Mouse (Mus musculus) CH12.LX (cell line): ENCODE data around the gene Spink2. TPM values are rescaled to one million over a fixed set of nuclear protein-coding genes. Genes with fewer than 3 reads are reported as not detected.

Experiments used
- DNase-seq: peaks from one replicate; pipeline ENCODE4 v3.0.0-alpha.2; 2013; ENCODE audit errors: extremely low read depth
- H3K27ac ChIP-seq: 2 replicates; pipeline ENCODE4 v1.5.1; 2012; ENCODE audit warnings: low read depth, mild to moderate bottlenecking, control low read depth, moderate library complexity; ENCODE audit not compliant: insufficient read depth
- H3K27me3 ChIP-seq: replicated peaks from 2 replicates; pipeline ENCODE3; 2012; ENCODE audit warnings: inconsistent platforms
- H3K36me3 ChIP-seq, 2 experiments: replicated peaks in 1 of 2; 2 replicates each; pipeline versions ENCODE3 to v1.6.1; 2012; ENCODE audit warnings: inconsistent platforms in 1 of 2, low read length in 1 of 2, mild to moderate bottlenecking in 1 of 2, mixed read lengths in 1 of 2, moderate library complexity in 1 of 2; ENCODE audit not compliant: control insufficient read depth in 1 of 2, insufficient read depth in 1 of 2
- H3K4me1 ChIP-seq, 2 experiments: 2 replicates each; pipeline ENCODE4 v1.6.1; 2012; ENCODE audit warnings: inconsistent platforms in 1 of 2, moderate library complexity in 1 of 2; ENCODE audit not compliant: insufficient read depth in 2 of 2, control insufficient read depth in 1 of 2
- H3K4me2 ChIP-seq: 2 replicates; pipeline ENCODE4 v1.6.1; 2012; ENCODE audit warnings: low read depth, mild to moderate bottlenecking, control low read depth; ENCODE audit not compliant: poor library complexity, insufficient read depth, severe bottlenecking
- H3K4me3 ChIP-seq, 3 experiments: fragments of 150-350 bp in 1 of 3; sonication (generic) in 1 of 3; replicated peaks in 1 of 3; 2 replicates each; pipeline versions ENCODE3 to v1.5.1; 2011 to 2012; ENCODE audit warnings: low read depth in 2 of 3, low read length in 2 of 3, mild to moderate bottlenecking in 2 of 3, moderate library complexity in 2 of 3, control low read depth in 1 of 3, improper control_type of control experiment in 1 of 3, inconsistent platforms in 1 of 3, mixed read lengths in 1 of 3; ENCODE audit not compliant: poor library complexity in 1 of 3
- H3K79me2 ChIP-seq: replicated peaks from 2 replicates; pipeline ENCODE4 v1.6.1; 2012; ENCODE audit warnings: mild to moderate bottlenecking, moderate library complexity; ENCODE audit not compliant: control insufficient read depth, poor library complexity, insufficient read depth, severe bottlenecking; ENCODE audit errors: extremely low read depth
- H3K9ac ChIP-seq: 2 replicates; pipeline ENCODE4 v1.6.1; 2012; ENCODE audit warnings: low read depth, mild to moderate bottlenecking, control low read depth, moderate library complexity; ENCODE audit not compliant: insufficient read depth
- H3K9me3 ChIP-seq: replicated peaks from 2 replicates; pipeline ENCODE3; 2012; ENCODE audit warnings: low read length, inconsistent platforms, mixed read lengths
- BHLHE40 ChIP-seq: IDR thresholded peaks from 2 replicates; pipeline ENCODE4 v1.6.1; 2011; ENCODE audit warnings: mild to moderate bottlenecking, low read depth, low read length, improper control_type of control experiment
- ETS1 ChIP-seq: conservative IDR thresholded peaks from 2 replicates; pipeline ENCODE4 v1.6.1; 2012; ENCODE audit warnings: low read depth, mild to moderate bottlenecking, inconsistent platforms, low read length, improper control_type of control experiment, moderate library complexity
- IRF4 ChIP-seq: IDR thresholded peaks from 2 replicates; pipeline ENCODE4 v1.6.1; 2014; ENCODE audit warnings: low read depth, mild to moderate bottlenecking, inconsistent platforms, low read length, improper control_type of control experiment
- MAFK ChIP-seq: IDR thresholded peaks from 2 replicates; pipeline ENCODE4 v1.6.1; 2011; ENCODE audit warnings: low read length, improper control_type of control experiment; ENCODE audit not compliant: insufficient replicate concordance
- MAX ChIP-seq: IDR thresholded peaks from 2 replicates; pipeline ENCODE4 v1.6.1; 2011; ENCODE audit warnings: low read length, improper control_type of control experiment
- MEF2A ChIP-seq: IDR thresholded peaks from 2 replicates; pipeline ENCODE4 v1.6.1; 2014; ENCODE audit warnings: low read depth, mild to moderate bottlenecking, inconsistent platforms, low read length, improper control_type of control experiment, borderline replicate concordance
- MYC ChIP-seq: IDR thresholded peaks from 2 replicates; pipeline ENCODE4 v1.6.1; 2011; ENCODE audit warnings: low read depth, mild to moderate bottlenecking, improper control_type of control experiment, low read length
- RAD21 ChIP-seq: IDR thresholded peaks from 2 replicates; pipeline ENCODE4 v1.6.1; 2011; ENCODE audit warnings: low read depth, mild to moderate bottlenecking, low read length, improper control_type of control experiment, moderate library complexity
- RCOR1 ChIP-seq: conservative IDR thresholded peaks from 2 replicates; pipeline ENCODE4 v1.6.1; 2012; ENCODE audit warnings: low read depth, mild to moderate bottlenecking, inconsistent platforms, low read length, improper control_type of control experiment
- SIN3A ChIP-seq: IDR thresholded peaks from 2 replicates; pipeline ENCODE4 v1.6.1; 2012; ENCODE audit warnings: low read length, improper control_type of control experiment, inconsistent platforms
- UBTF ChIP-seq: IDR thresholded peaks from 2 replicates; pipeline ENCODE4 v1.6.1; 2012; ENCODE audit warnings: low read depth, mild to moderate bottlenecking, inconsistent platforms, low read length, improper control_type of control experiment, moderate library complexity
- ZMIZ1 ChIP-seq: IDR thresholded peaks from 2 replicates; pipeline ENCODE4 v1.6.1; 2012; ENCODE audit warnings: low read depth, mild to moderate bottlenecking, inconsistent platforms, low read length, improper control_type of control experiment
- ZNF384 ChIP-seq: IDR thresholded peaks from 2 replicates; pipeline ENCODE4 v1.6.1; 2012; ENCODE audit warnings: low read depth, low read length, improper control_type of control experiment, inconsistent platforms
- dilution Hi-C: fragments of 300-500 bp; cut with MboI; formaldehyde crosslinking; loops from 2 replicates; pipeline ENCODE4 v1.14.3; 2020; ENCODE audit warnings: low sequenced_read_pairs; ENCODE audit not compliant: extremely low pct_unique_long_range_greater_than_20kb, extremely low pct_ligation_motif_present
- in situ Hi-C: fragments of 300-500 bp; cut with MboI; formaldehyde crosslinking; loops from 3 replicates; pipeline ENCODE4 v1.14.3; 2019; ENCODE audit warnings: low sequenced_read_pairs, low pct_ligation_motif_present, low pct_unique_long_range_greater_than_20kb, mixed read lengths
- polyA plus RNA-seq: library from polyadenylated mRNA; unstranded; fragments of >175 nt; gene quantifications from 2 replicates; pipeline ENCODE4 v1.2.1, GENCODE M21; 2012; ENCODE audit warnings: low read depth; ENCODE audit not compliant: insufficient read length
- total RNA-seq, 2 experiments: library from RNA; depleted of rRNA; stranded (reverse); fragments of 300-350 nt in 1 of 2; fragments of >200 nt in 1 of 2; gene quantifications; 2 replicates each; pipeline ENCODE4 v1.2.3; 2012 to 2014

Spink2 gene
- total and polyA plus RNA-seq, 3 experiments = 0.42 to 1.3 TPM; not detected in 1

- Histone ChIP-seq H3K4me3 (no peak overlapping the region), H3K4me2 (no peak overlapping the region), H3K27ac (no peak overlapping the region), H3K9me3 (no peaks in the 10 kb centered on the region), H3K4me1 (0 out of 4 replicates have a peak, but pooled peaks cover 0 to 3% of the 10 kb centered on the region in 2 experiments), H3K27me3 (no peaks in the 10 kb centered on the region), H3K79me2 (no peaks in the 10 kb centered on the region), H3K9ac (no peak overlapping the region), H3K36me3 (no peaks in the 10 kb centered on the region)
- TF ChIP-seq BHLHE40 = no peak
- no peak for TF ChIP-seq SIN3A
- TF ChIP-seq IRF4 = no peak
- no peak for TF ChIP-seq RAD21
- TF ChIP-seq MYC = no peak
- no peak for TF ChIP-seq ETS1
- no peak for TF ChIP-seq ZMIZ1
- no peak for TF ChIP-seq UBTF
- TF ChIP-seq RCOR1 = no peak
- TF ChIP-seq MEF2A = no peak
- DNase-seq = no peak
- in situ Hi-C loops (loop anchor here (5.0 kb wide), 2 partner anchors 35 to 80 kb away; no protein-coding TSS in a partner anchor), dilution Hi-C loops (no loop called here)
Observed at GRCm38 (mm10) chr5:77167306-77167945, 43.8 kb downstream of the Spink2 start.

GRCm38 (mm10) chr5:77165703-77166625 lies 45.3 kb downstream of the Spink2 start:
- H3K27ac ChIP-seq = no peak overlapping the region
- in situ Hi-C loops = loop anchor here (5.0 kb wide), 2 partner anchors 34 to 79 kb away; no protein-coding TSS in a partner anchor

More at GRCm38 (mm10) chr5:77165703-77166625, 45.3 kb downstream of the Spink2 start:
- Histone ChIP-seq H3K79me2 (no peaks in the 10 kb centered on the region), H3K9me3 (no peaks in the 10 kb centered on the region), H3K4me1 (0 out of 4 replicates have a peak, but pooled peaks cover 0 to 3% of the 10 kb centered on the region in 2 experiments), H3K4me3 (no peak overlapping the region), H3K36me3 (no peaks in the 10 kb centered on the region), H3K27me3 (no peaks in the 10 kb centered on the region), H3K4me2 (no peak overlapping the region), H3K9ac (no peak overlapping the region)
- dilution Hi-C loops = no loop called here
- TF ChIP-seq ZNF384 (no peak), MAFK (no peak), MYC (no peak), ETS1 (no peak), MAX (no peak)
- no peak for DNase-seq
